Mouse (Mus musculus): ENCODE results near the gene Gm17662. TPM values are rescaled to one million over a fixed set of nuclear protein-coding genes. Genes with fewer than 3 reads are reported as not detected.

Gm17662 gene
- total and polyA plus RNA-seq, 3 experiments: not detected

DNA sequence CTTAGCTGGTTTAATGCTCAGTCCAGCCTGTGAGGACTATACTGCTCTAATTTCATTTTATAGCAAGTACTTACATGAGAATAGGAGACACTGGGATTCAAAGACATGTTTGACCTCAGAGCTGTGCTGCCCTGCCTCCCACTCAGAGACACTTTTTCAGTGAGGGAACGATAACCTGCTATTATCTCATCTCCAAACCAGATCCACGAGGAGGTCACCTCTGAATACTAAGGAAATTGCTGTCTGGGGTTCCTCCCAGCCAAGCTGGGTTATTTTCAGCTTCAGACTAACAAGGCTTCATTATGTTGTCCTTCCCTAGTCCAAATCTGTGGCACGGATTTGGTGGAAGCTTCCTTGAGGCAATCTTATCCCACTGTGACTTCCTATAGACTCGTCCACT is 37.2 kb upstream of the Gm17662 start:
- no peaks in the 10 kb centered on the region for H3K27me3 ChIP-seq (ENCODE audit: control insufficient read depth, insufficient read depth, low read length)
- H3K4me1 ChIP-seq (ENCODE audit: control insufficient read depth, insufficient read depth, low read length): no peaks in the 10 kb centered on the region
- 35% methylated on average over 4 of the region's 4 CpGs for WGBS
- no peak overlapping the region for H3K27ac ChIP-seq
- intact Hi-C loops (cut with DNase I): no loop called here
- H3K4me3 ChIP-seq: no peak overlapping the region
- TF ChIP-seq CTCF (IDR thresholded peaks at IDR 0.05) (no peak), EP300 (IDR thresholded peaks at IDR 0.05; ENCODE audit: insufficient read depth, low read depth, low read length) (no peak), POLR2A (IDR thresholded peaks at IDR 0.05; ENCODE audit: insufficient read depth, low read depth, low read length) (no peak)
- H3K79me2 ChIP-seq (replicated peaks; ENCODE audit: control insufficient read depth, insufficient read depth, low read length): no peaks in the 10 kb centered on the region
- DNase-seq: no peak
- H3K36me3 ChIP-seq (ENCODE audit: control insufficient read depth, insufficient read depth, low read length): no peaks in the 10 kb centered on the region
- no peak overlapping the region for H3K9ac ChIP-seq (ENCODE audit: low read depth, low read length)

- H3K27ac ChIP-seq: no peak overlapping the region
- no peak overlapping the region for H3K4me3 ChIP-seq
- no peaks in the 10 kb centered on the region for H3K79me2 ChIP-seq (replicated peaks; ENCODE audit: control insufficient read depth, insufficient read depth, low read length)
- no peaks in the 10 kb centered on the region for H3K4me1 ChIP-seq (ENCODE audit: control insufficient read depth, insufficient read depth, low read length)
- TF ChIP-seq CTCF (IDR thresholded peaks at IDR 0.05) (no peak), EP300 (IDR thresholded peaks at IDR 0.05; ENCODE audit: insufficient read depth, low read depth, low read length) (no peak), POLR2A (IDR thresholded peaks at IDR 0.05; ENCODE audit: insufficient read depth, low read depth, low read length) (no peak)
- H3K27me3 ChIP-seq (ENCODE audit: control insufficient read depth, insufficient read depth, low read length): no peaks in the 10 kb centered on the region
- intact Hi-C loops (cut with DNase I): no loop called here
- DNase-seq: no peak
- no peak overlapping the region for H3K9ac ChIP-seq (ENCODE audit: low read depth, low read length)
- H3K36me3 ChIP-seq (ENCODE audit: control insufficient read depth, insufficient read depth, low read length): no peaks in the 10 kb centered on the region
- WGBS: 70% methylated on average over 4 of the region's 4 CpGs
These were observed 33.5 kb upstream of the Gm17662 start for GRCm38 (mm10) chr4:104823597-104824101.

DNA sequence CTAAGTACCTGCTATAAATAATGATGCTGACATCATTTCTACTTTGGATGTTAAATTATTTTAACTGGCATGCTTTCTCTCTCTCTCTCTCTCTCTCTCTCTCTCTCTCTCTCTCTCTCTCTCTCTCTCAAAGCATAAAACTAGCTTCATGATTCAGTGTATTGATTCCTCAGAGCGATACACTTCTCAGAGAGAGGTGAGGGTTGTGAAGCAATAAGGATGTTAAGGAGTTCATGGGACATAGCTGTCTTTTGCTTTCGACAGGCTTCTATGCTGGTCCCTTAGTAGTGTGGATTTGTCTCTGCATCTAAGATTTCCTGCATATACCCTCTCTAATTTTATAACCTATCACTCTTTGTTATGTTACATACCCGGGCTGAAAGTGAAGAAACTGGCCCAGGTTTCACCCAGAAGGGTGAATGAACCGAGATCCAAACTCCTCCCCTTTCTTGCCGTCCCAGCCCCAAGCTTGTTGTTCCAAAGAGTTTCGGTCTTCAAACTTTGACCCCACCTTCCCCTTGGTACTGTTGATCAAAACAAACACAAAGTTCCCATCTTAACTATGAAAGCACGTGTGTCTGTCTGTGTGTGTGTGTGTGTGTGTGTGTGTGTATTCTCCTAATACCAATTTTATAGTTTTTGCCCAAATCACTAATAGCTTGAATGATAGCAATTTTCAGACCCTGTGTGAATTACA is 32.6 kb upstream of the Gm17662 start:
- 70% methylated on average over 7 of the region's 7 CpGs for WGBS
- Histone ChIP-seq H3K36me3 (ENCODE audit: control insufficient read depth, insufficient read depth, low read length) (no peaks in the 10 kb centered on the region), H3K4me3 (no peak overlapping the region), H3K27ac (no peak overlapping the region), H3K79me2 (replicated peaks; ENCODE audit: control insufficient read depth, insufficient read depth, low read length) (no peaks in the 10 kb centered on the region), H3K9ac (ENCODE audit: low read depth, low read length) (no peak overlapping the region), H3K27me3 (ENCODE audit: control insufficient read depth, insufficient read depth, low read length) (no peaks in the 10 kb centered on the region), H3K4me1 (ENCODE audit: control insufficient read depth, insufficient read depth, low read length) (no peaks in the 10 kb centered on the region)
- no peak for TF ChIP-seq EP300 (IDR thresholded peaks at IDR 0.05; ENCODE audit: insufficient read depth, low read depth, low read length)
- no peak for DNase-seq
- intact Hi-C loops (cut with DNase I): no loop called here

DNA sequence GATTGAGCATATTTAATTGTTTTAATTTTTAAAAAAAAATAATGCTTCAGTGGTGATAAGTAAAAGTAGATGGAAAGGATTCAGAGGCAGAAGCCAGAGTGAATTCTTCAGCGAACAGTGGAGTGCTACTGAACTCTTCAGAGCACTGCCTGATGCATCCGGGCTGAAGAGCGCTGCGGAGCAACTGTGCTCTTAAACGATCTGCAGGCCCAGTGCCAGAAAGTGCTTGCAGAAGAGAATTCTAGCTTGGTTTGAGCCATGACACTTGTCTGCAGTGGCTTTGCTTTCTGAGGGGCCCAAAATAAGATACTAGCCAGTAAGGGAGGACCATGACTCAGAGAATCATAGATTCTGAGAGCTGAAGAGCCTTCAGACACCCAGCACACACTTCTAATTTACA is 28.2 kb upstream of the Gm17662 start:
- Histone ChIP-seq H3K79me2 (replicated peaks; ENCODE audit: control insufficient read depth, insufficient read depth, low read length) (no peaks in the 10 kb centered on the region), H3K27ac (no peak overlapping the region), H3K36me3 (ENCODE audit: control insufficient read depth, insufficient read depth, low read length) (no peaks in the 10 kb centered on the region), H3K27me3 (ENCODE audit: control insufficient read depth, insufficient read depth, low read length) (no peaks in the 10 kb centered on the region), H3K9ac (ENCODE audit: low read depth, low read length) (no peak overlapping the region), H3K4me3 (no peak overlapping the region), H3K4me1 (ENCODE audit: control insufficient read depth, insufficient read depth, low read length) (no peaks in the 10 kb centered on the region)
- TF ChIP-seq POLR2A (IDR thresholded peaks at IDR 0.05; ENCODE audit: insufficient read depth, low read depth, low read length) (no peak), CTCF (IDR thresholded peaks at IDR 0.05) (no peak), EP300 (IDR thresholded peaks at IDR 0.05; ENCODE audit: insufficient read depth, low read depth, low read length) (no peak)
- WGBS: 65% methylated on average over 5 of the region's 5 CpGs
- intact Hi-C loops (cut with DNase I): no loop called here
- DNase-seq: no peak

GRCm38 (mm10) chr4:104835096-104835495 is 22.0 kb upstream of the Gm17662 start:
- Histone ChIP-seq H3K4me3 (no peak overlapping the region), H3K27me3 (ENCODE audit: control insufficient read depth, insufficient read depth, low read length) (no peaks in the 10 kb centered on the region), H3K27ac (no peak overlapping the region), H3K9ac (ENCODE audit: low read depth, low read length) (no peak overlapping the region), H3K36me3 (ENCODE audit: control insufficient read depth, insufficient read depth, low read length) (no peaks in the 10 kb centered on the region), H3K79me2 (replicated peaks; ENCODE audit: control insufficient read depth, insufficient read depth, low read length) (no peaks in the 10 kb centered on the region), H3K4me1 (ENCODE audit: control insufficient read depth, insufficient read depth, low read length) (no peaks in the 10 kb centered on the region)
- TF ChIP-seq POLR2A (IDR thresholded peaks at IDR 0.05; ENCODE audit: insufficient read depth, low read depth, low read length) (no peak), EP300 (IDR thresholded peaks at IDR 0.05; ENCODE audit: insufficient read depth, low read depth, low read length) (no peak), CTCF (IDR thresholded peaks at IDR 0.05) (no peak)
- WGBS: 59% methylated on average over 5 of the region's 5 CpGs
- intact Hi-C loops (cut with DNase I): no loop called here
- no peak for DNase-seq

DNA sequence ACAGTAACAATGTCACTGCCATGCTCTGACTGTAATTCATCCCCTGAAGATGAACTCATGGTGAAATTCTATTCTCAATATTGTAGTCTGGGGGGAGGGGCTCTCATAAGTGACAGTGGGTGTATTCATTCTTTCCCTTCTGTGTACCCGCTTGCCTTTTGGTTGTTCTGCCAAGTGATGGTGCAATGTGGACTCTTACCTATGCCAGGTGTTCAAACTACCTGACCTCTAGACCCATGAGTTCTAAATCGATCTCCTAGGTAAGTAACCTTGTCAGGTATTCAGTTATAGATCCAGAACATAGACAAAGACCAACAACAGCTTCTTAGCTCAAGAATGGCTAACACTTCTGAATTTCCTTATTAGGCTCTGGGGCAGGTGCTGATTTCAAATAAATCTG is 18.8 kb upstream of the Gm17662 start:
- no peak for DNase-seq
- no peaks in the 10 kb centered on the region for H3K79me2 ChIP-seq (replicated peaks; ENCODE audit: control insufficient read depth, insufficient read depth, low read length)
- 76% methylated on average over 2 of the region's 2 CpGs for WGBS
- no peak overlapping the region for H3K4me3 ChIP-seq
- no peaks in the 10 kb centered on the region for H3K27me3 ChIP-seq (ENCODE audit: control insufficient read depth, insufficient read depth, low read length)
- TF ChIP-seq EP300 (IDR thresholded peaks at IDR 0.05; ENCODE audit: insufficient read depth, low read depth, low read length) (no peak), POLR2A (IDR thresholded peaks at IDR 0.05; ENCODE audit: insufficient read depth, low read depth, low read length) (no peak), CTCF (IDR thresholded peaks at IDR 0.05) (no peak)
- no peak overlapping the region for H3K9ac ChIP-seq (ENCODE audit: low read depth, low read length)
- no peaks in the 10 kb centered on the region for H3K36me3 ChIP-seq (ENCODE audit: control insufficient read depth, insufficient read depth, low read length)
- H3K27ac ChIP-seq: no peak overlapping the region
- no peaks in the 10 kb centered on the region for H3K4me1 ChIP-seq (ENCODE audit: control insufficient read depth, insufficient read depth, low read length)
- intact Hi-C loops (cut with DNase I): no loop called here

All from heart, adult 2 months (tissue).